Mouse (Mus musculus): ENCODE data around the gene Kif13a.

Kif13a gene

GRCm38 (mm10) chr13:46883976-46884375 is 45.7 kb downstream of the Kif13a start:
- no peak for DNase-seq (ENCODE audit: low spot score)

GRCm38 (mm10) chr13:46883381-46883780 is 46.3 kb downstream of the Kif13a start:
- no peak for DNase-seq (ENCODE audit: low spot score)

GRCm38 (mm10) chr13:46880736-46881135 is 48.9 kb downstream of the Kif13a start:
- DNase-seq (ENCODE audit: low spot score), result no peak

- no peak for DNase-seq (ENCODE audit: low spot score)
Observed at GRCm38 (mm10) chr13:46880243-46880642, 49.4 kb downstream of the Kif13a start.

GRCm38 (mm10) chr13:46877049-46877448 is 52.6 kb downstream of the Kif13a start:
- DNase-seq (ENCODE audit: low spot score), result no peak

GRCm38 (mm10) chr13:46875377-46875776 is 54.3 kb downstream of the Kif13a start:
- no peak for DNase-seq (ENCODE audit: low spot score)

- no peak for DNase-seq (ENCODE audit: low spot score)
Observed at GRCm38 (mm10) chr13:46872732-46873131, 56.9 kb downstream of the Kif13a start.

GRCm38 (mm10) chr13:46872194-46872593 is 57.5 kb downstream of the Kif13a start:
- no peak for DNase-seq (ENCODE audit: low spot score)

GRCm38 (mm10) chr13:46869464-46869863 is 60.2 kb downstream of the Kif13a start:
- DNase-seq (ENCODE audit: low spot score), result no peak

- DNase-seq (ENCODE audit: low spot score), result no peak
Observed at GRCm38 (mm10) chr13:46863169-46863748, 66.4 kb downstream of the Kif13a start.

GRCm38 (mm10) chr13:46859876-46860275 is 69.8 kb downstream of the Kif13a start:
- no peak for DNase-seq (ENCODE audit: low spot score)

GRCm38 (mm10) chr13:46859173-46859572 is 70.5 kb downstream of the Kif13a start:
- DNase-seq (ENCODE audit: low spot score), result no peak

- no peak for DNase-seq (ENCODE audit: low spot score)
Observed at GRCm38 (mm10) chr13:46858835-46859152, 70.9 kb downstream of the Kif13a start.

- no peak for DNase-seq (ENCODE audit: low spot score)
Observed at GRCm38 (mm10) chr13:46858143-46858834, 71.4 kb downstream of the Kif13a start.

- DNase-seq (ENCODE audit: low spot score), result no peak
Observed at GRCm38 (mm10) chr13:46854456-46854855, 75.2 kb downstream of the Kif13a start.

- DNase-seq (ENCODE audit: low spot score), result no peak
Observed at GRCm38 (mm10) chr13:46852470-46852869, 77.2 kb downstream of the Kif13a start.

- DNase-seq (ENCODE audit: low spot score), result no peak
Observed at GRCm38 (mm10) chr13:46845456-46845855, 84.2 kb downstream of the Kif13a start.

- DNase-seq (ENCODE audit: low spot score), result peak; percentile 36
Observed at GRCm38 (mm10) chr13:46844561-46845235, 85.0 kb downstream of the Kif13a start.

GRCm38 (mm10) chr13:46843646-46844045 is 86.0 kb downstream of the Kif13a start:
- DNase-seq (ENCODE audit: low spot score), result no peak

- no peak for DNase-seq (ENCODE audit: low spot score)
Observed at GRCm38 (mm10) chr13:46842185-46842584, 87.5 kb downstream of the Kif13a start.

- no peak for DNase-seq (ENCODE audit: low spot score)
Observed at GRCm38 (mm10) chr13:46841668-46842067, 88.0 kb downstream of the Kif13a start.

- no peak for DNase-seq (ENCODE audit: low spot score)
Observed at GRCm38 (mm10) chr13:46840676-46841075, 89.0 kb downstream of the Kif13a start.

- no peak for DNase-seq (ENCODE audit: low spot score)
Observed at GRCm38 (mm10) chr13:46839236-46839635, 90.4 kb downstream of the Kif13a start.
